Mouse (Mus musculus) liver, postnatal 0 days (tissue): ENCODE measurements around the gene Efna2. TPM values are rescaled to one million over a fixed set of nuclear protein-coding genes. Genes with fewer than 3 reads are reported as not detected.

ENCODE experiments used
- ATAC-seq: fragments of 200-750 bp; cut with Nextera tagmentation; 2 replicates; pipeline ENCODE4 v1.8.0; 2017; ENCODE audit warnings: mild to moderate bottlenecking, moderate library complexity
- DNase-seq: peaks from one replicate; pipeline ENCODE4 v3.0.0-alpha.2; 2016
- H3K27ac ChIP-seq: fragments of 300-500 bp; sonication (generic); 2 replicates; pipeline ENCODE4 v1.5.1; 2014; ENCODE audit warnings: antibody characterized with exemption, moderate library complexity, mild to moderate bottlenecking, low read depth
- H3K27me3 ChIP-seq: fragments of 300-500 bp; sonication (generic); 2 replicates; pipeline ENCODE4 v1.6.1; 2014; ENCODE audit warnings: low read length, control low read depth, mixed read lengths; ENCODE audit not compliant: insufficient read depth
- H3K36me3 ChIP-seq: fragments of 300-500 bp; sonication (generic); replicated peaks from 2 replicates; pipeline ENCODE4 v1.6.1; 2014; ENCODE audit warnings: mild to moderate bottlenecking, control low read depth, low read length, moderate library complexity, mixed read lengths; ENCODE audit not compliant: insufficient read depth
- H3K4me1 ChIP-seq: fragments of 300-500 bp; sonication (generic); 2 replicates; pipeline ENCODE4 v1.6.1; 2014; ENCODE audit warnings: antibody characterized with exemption, mild to moderate bottlenecking, control low read depth; ENCODE audit not compliant: insufficient read depth
- H3K4me2 ChIP-seq: fragments of 300-500 bp; sonication (generic); 2 replicates; pipeline ENCODE4 v1.6.1; 2014; ENCODE audit warnings: low read depth, mild to moderate bottlenecking, low read length, moderate library complexity, mixed read lengths
- H3K4me3 ChIP-seq: fragments of 300-500 bp; sonication (generic); 2 replicates; pipeline ENCODE4 v1.5.1; 2014; ENCODE audit warnings: low read depth, low read length
- H3K9ac ChIP-seq: fragments of 300-500 bp; sonication (generic); replicated peaks from 2 replicates; pipeline ENCODE4 v1.6.1; 2014; ENCODE audit warnings: mild to moderate bottlenecking, moderate library complexity
- H3K9me3 ChIP-seq: fragments of 300-500 bp; sonication (generic); 2 replicates; pipeline ENCODE4 v1.6.1; 2016; ENCODE audit warnings: mild to moderate bottlenecking, control low read depth, low read length, mixed read lengths
- CTCF ChIP-seq: sonication (generic); IDR thresholded peaks from 2 replicates; pipeline ENCODE4 v1.5.1; 2016; ENCODE audit warnings: antibody characterized with exemption, low read depth
- EP300 ChIP-seq: IDR thresholded peaks from 2 replicates; pipeline ENCODE4 v1.6.1; 2016; ENCODE audit warnings: antibody characterized with exemption, low read depth, mild to moderate bottlenecking
- WGBS: fragments of 180-500 bp; shearing (Covaris S2); extraction: QIAGEN DNeasy Blood & Tissue Kit; methylation state at CpG from one replicate; pipeline ENCODE4 v1.1.7; 2014; ENCODE audit not compliant: insufficient replicate concordance; 5-methylcytosine and 5-hydroxymethylcytosine counted together
- polyA plus RNA-seq: library from polyadenylated mRNA; unstranded; fragments of >200 nt; fragmentation: Nextera tagmentation; extraction: Ambion mirVana; gene quantifications from 2 replicates; pipeline ENCODE4 v1.2.1, GENCODE M21; 2015

Gene Efna2
- polyA plus RNA-seq, 1 experiment from 2014 or later: 0.18 TPM

- ATAC-seq (peak; percentile 75), DNase-seq (peak; percentile 95)
- Histone ChIP-seq H3K4me2 (peak overlapping the region; percentile 96), H3K27me3 (no peaks in the 10 kb centered on the region), H3K36me3 (peaks cover 41% of the 10 kb centered on the region), H3K4me3 (peak overlapping the region; percentile 90), H3K9ac (peak overlapping the region; percentile 70), H3K27ac (peak overlapping the region; percentile 99), H3K4me1 (peaks cover 58% of the 10 kb centered on the region), H3K9me3 (no peaks in the 10 kb centered on the region)
- TF ChIP-seq CTCF (no peak), EP300 (peak; percentile 11; the same call in 1 of the 2 replicates)
- under 1% methylated on average over 83 of the region's 88 CpGs for WGBS
These were observed 29.7 kb upstream of the Efna2 start for GRCm38 (mm10) chr10:80149291-80150225.

GRCm38 (mm10) chr10:80150226-80151210 lies 28.8 kb upstream of the Efna2 start:
- Histone ChIP-seq H3K27me3 (no peaks in the 10 kb centered on the region), H3K4me1 (peaks cover 61% of the 10 kb centered on the region), H3K9me3 (no peaks in the 10 kb centered on the region), H3K36me3 (peaks cover 43% of the 10 kb centered on the region), H3K27ac (peak overlapping the region; percentile 92), H3K4me2 (peak overlapping the region; percentile 96), H3K4me3 (peak overlapping the region; percentile 90), H3K9ac (peak overlapping the region; percentile 70)
- TF ChIP-seq EP300 (no peak; the same call in 1 of the 2 replicates), CTCF (peak; percentile 23)
- no peak for ATAC-seq
- DNase-seq: peak; percentile 79
- WGBS: under 1% methylated on average over 48 of the region's 71 CpGs

GRCm38 (mm10) chr10:80151211-80152034 lies 27.9 kb upstream of the Efna2 start:
- Histone ChIP-seq H3K4me2 (peak overlapping the region; percentile 96), H3K4me3 (peak overlapping the region; percentile 90), H3K4me1 (peaks cover 58% of the 10 kb centered on the region), H3K27ac (peak overlapping the region; percentile 92), H3K27me3 (no peaks in the 10 kb centered on the region), H3K9ac (peak overlapping the region; percentile 70), H3K36me3 (peaks cover 45% of the 10 kb centered on the region), H3K9me3 (no peaks in the 10 kb centered on the region)
- ATAC-seq (no peak), DNase-seq (peak; percentile 79)
- no peak for TF ChIP-seq CTCF
- TF ChIP-seq EP300: no peak; the same call in 1 of the 2 replicates
- WGBS: 8% methylated on average over 25 of the region's 26 CpGs

- 20% methylated on average over 15 of the region's 15 CpGs for WGBS
- TF ChIP-seq EP300 (no peak; the same call in 1 of the 2 replicates), CTCF (no peak)
- no peak for DNase-seq
- Histone ChIP-seq H3K9ac (peak overlapping the region; percentile 70), H3K36me3 (peaks cover 54% of the 10 kb centered on the region), H3K27me3 (no peaks in the 10 kb centered on the region), H3K9me3 (no peaks in the 10 kb centered on the region), H3K27ac (peak overlapping the region; percentile 92), H3K4me2 (peak overlapping the region; percentile 96), H3K4me3 (peak overlapping the region; percentile 90), H3K4me1 (peaks cover 52% of the 10 kb centered on the region)
- no peak for ATAC-seq
These were observed 27.0 kb upstream of the Efna2 start for GRCm38 (mm10) chr10:80152071-80152872.

GRCm38 (mm10) chr10:80152873-80153260 lies 26.4 kb upstream of the Efna2 start:
- WGBS: 37% methylated on average over 3 of the region's 3 CpGs
- Histone ChIP-seq H3K36me3 (peaks cover 58% of the 10 kb centered on the region), H3K27ac (peak overlapping the region; percentile 92), H3K4me1 (peaks cover 50% of the 10 kb centered on the region), H3K9me3 (no peaks in the 10 kb centered on the region), H3K4me2 (peak overlapping the region; percentile 96), H3K27me3 (no peaks in the 10 kb centered on the region), H3K9ac (peak overlapping the region; percentile 70), H3K4me3 (peak overlapping the region; percentile 90)
- no peak for ATAC-seq
- DNase-seq: peak; percentile 74
- no peak for TF ChIP-seq EP300
- no peak for TF ChIP-seq CTCF
